Comparison of ENCODE assay signal across 10 mouse cellular contexts in genomic region chr12:80153687-80154326, GRCm38 (mm10). TPM values are rescaled to one million over a fixed set of nuclear protein-coding genes. Genes with fewer than 3 reads are reported as not detected.
DNase-seq lines count a peak whose midpoint lies in the region; TF ChIP-seq lines count a peak whose summit lies in the region.
"Had no signal": no experiment of that assay in that cellular context is flagged by ENCODE, and none has a peak within 500 bp of the region (broad histone marks: within the 10 kb centered on the region; RNA-seq: fewer than 3 reads in every experiment).

No protein-coding gene starts in this region.

- peak; percentile 57 to 75 for DNase-seq in heart, postnatal 10 days
- no peak for DNase-seq in heart, embryonic 10.5 days (ENCODE audit: low spot score)
- DNase-seq in 416B (ENCODE audit: low read depth) (peak; percentile 91), MEL-GATA-1-ER (ENCODE audit: extremely low read depth, low read depth) (peak; percentile 73)
- peak; percentile 73 to 81 for DNase-seq in cerebellum, postnatal 14 days
- DNase-seq in kidney, postnatal 25 days, result peak; percentile 66 to 77
- DNase-seq in urinary bladder, postnatal 4 days (ENCODE audit: low spot score in 2 of 2), result no peak

- H3K79me2 ChIP-seq in myocyte (ENCODE audit: control insufficient read depth, insufficient read depth), result no peaks in the 10 kb centered on the region

- intact Hi-C loops in heart, postnatal 10 days (cut with DNase I), result loop anchor here (10.0 kb wide), 1 partner anchor 601 kb away; no protein-coding TSS in a partner anchor

- H3K4me1 ChIP-seq in heart, embryonic 10.5 days, result peaks cover 3% of the 10 kb centered on the region

- no peak overlapping the region for H3ac ChIP-seq in myocyte (ENCODE audit: control insufficient read depth, insufficient read length)

- no peak overlapping the region for H3K4me3 ChIP-seq in heart, embryonic 10.5 days
- H3K4me3 ChIP-seq in myocyte, result no peak overlapping the region
- H3K4me3 ChIP-seq: embryonic facial prominence, embryonic 15.5 days; limb, embryonic 13.5 days had no signal

- no peaks in the 10 kb centered on the region; the same call in 1 of the 2 replicates for H3K27me3 ChIP-seq in heart, embryonic 10.5 days (ENCODE audit: insufficient read depth, poor library complexity, severe bottlenecking)
- no peaks in the 10 kb centered on the region for H3K27me3 ChIP-seq in myocyte (ENCODE audit: control insufficient read depth, insufficient read depth, insufficient read length)
- H3K27me3 ChIP-seq: embryonic facial prominence, embryonic 15.5 days; limb, embryonic 13.5 days had no signal

- TF ChIP-seq POLR2A in myocyte (IDR thresholded peaks at IDR 0.05; ENCODE audit: insufficient read length, low read depth), result no peak

- H3K27ac ChIP-seq in heart, embryonic 10.5 days, result no peak overlapping the region
- H3K27ac ChIP-seq: embryonic facial prominence, embryonic 15.5 days; limb, embryonic 13.5 days had no signal

- peak overlapping the region; percentile 55 for H3K4me2 ChIP-seq in myocyte (ENCODE audit: low read depth)
- H3K4me2 ChIP-seq: embryonic facial prominence, embryonic 15.5 days; limb, embryonic 13.5 days had no signal

- H3K36me3 ChIP-seq in heart, embryonic 10.5 days, result no peaks in the 10 kb centered on the region; the same call in 1 of the 2 replicates
- no peaks in the 10 kb centered on the region for H3K36me3 ChIP-seq in myocyte (ENCODE audit: control insufficient read depth, insufficient read depth)
- H3K36me3 ChIP-seq: embryonic facial prominence, embryonic 15.5 days; limb, embryonic 13.5 days had no signal

- 37% methylated on average over 10 of the region's 10 CpGs for WGBS in heart, embryonic 10.5 days

- no peaks in the 10 kb centered on the region for H3K9me3 ChIP-seq in heart, embryonic 10.5 days
- H3K9me3 ChIP-seq: embryonic facial prominence, embryonic 15.5 days had no signal

TF ChIP-seq in myocyte, 11 proteins besides CTCF, POLR2A, EP300 and RAD21:
- no peak for TF ChIP-seq SRF (IDR thresholded peaks at IDR 0.05; ENCODE audit: control insufficient read depth, insufficient read length, low read depth)
- TF ChIP-seq E2F4 (IDR thresholded peaks at IDR 0.05; ENCODE audit: insufficient read depth), result no peak
TF ChIP-seq in myocyte: peak in this region for 0.

RNA-seq across cellular contexts. Expression of gene Zfp36l1, which starts 41.0 kb away (rescaled TPM):
- total RNA-seq in heart, postnatal 10 days (2021), result 100 to 1,000 TPM; 126 to 152 TPM
- 90.2 and 114 TPM in 2 replicates for polyA plus RNA-seq in heart, embryonic 10.5 days (2016; fragmentation: Nextera tagmentation; extraction: Ambion mirVana)
- polyA plus RNA-seq in myocyte (2012; fragmentation: generic; extraction: Trizol), result 35.7 TPM

Comparison
In these comparisons a context has a peak if more than half of its experiments do, and no peak if none do; other contexts are left out.
1. DNase-seq: peak in heart, postnatal 10 days (2 of 2), 416B (single experiment), MEL-GATA-1-ER (single experiment), cerebellum, postnatal 14 days (2 of 2) and kidney, postnatal 25 days (2 of 2); none in heart, embryonic 10.5 days (single experiment) and urinary bladder, postnatal 4 days (0 of 2).